Mouse (Mus musculus) monocyte, adult 59 days (primary cell): ENCODE data around the gene Vmn1r122. TPM values are rescaled to one million over a fixed set of nuclear protein-coding genes. Genes with fewer than 3 reads are reported as not detected.

Experiments
- total RNA-seq, 2 experiments: library from RNA; stranded (reverse); gene quantifications; one replicate each; pipeline ENCODE4 v1.2.4; 2023

The Vmn1r122 gene
- not detected for total RNA-seq

DNA sequence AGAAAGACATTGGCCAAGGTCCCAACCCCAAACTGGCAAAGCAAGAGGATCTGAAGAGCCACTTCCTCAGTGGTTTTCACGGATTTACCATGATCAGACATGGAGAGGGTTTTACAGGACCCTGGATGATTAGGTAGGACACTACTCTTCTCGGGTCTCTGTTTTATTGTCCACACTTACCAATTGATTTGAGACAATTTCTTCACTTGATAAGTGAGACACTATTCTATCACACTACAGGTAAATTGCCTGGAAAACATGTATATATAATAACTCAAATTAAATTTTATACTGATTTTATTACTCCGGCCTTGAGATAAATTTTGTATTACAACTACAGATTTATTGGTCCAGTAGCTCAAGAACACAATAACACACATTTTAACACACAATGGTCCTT is at the start of gene Vmn1r122:
Vmn1r122 (minus strand) TSS at position 101 of the 400 bp plus-strand sequence.

DNA sequence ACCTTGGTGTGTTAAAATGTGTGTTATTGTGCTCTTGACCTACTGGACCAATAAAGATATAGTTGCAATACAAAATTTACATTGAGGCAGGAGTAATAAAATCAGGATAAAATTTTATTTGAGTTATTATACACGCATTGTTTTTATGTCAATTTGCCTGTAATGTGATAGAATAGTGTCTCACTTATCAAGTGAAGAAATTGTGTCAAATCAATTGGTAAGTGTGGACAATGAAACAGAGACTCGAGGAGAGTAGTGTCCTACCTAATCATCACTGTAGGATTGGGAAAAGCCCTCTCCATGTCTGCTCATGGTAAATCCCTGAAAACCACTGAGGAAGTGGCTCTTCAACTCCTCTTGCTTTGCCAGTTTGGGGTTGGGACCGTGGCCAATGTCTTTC is 28.0 kb upstream of the Vmn1r122 start, which contains the start of gene Vmn1r123:
Vmn1r123 (plus strand) TSS at position 301 of the 400 bp plus-strand sequence.

DNA sequence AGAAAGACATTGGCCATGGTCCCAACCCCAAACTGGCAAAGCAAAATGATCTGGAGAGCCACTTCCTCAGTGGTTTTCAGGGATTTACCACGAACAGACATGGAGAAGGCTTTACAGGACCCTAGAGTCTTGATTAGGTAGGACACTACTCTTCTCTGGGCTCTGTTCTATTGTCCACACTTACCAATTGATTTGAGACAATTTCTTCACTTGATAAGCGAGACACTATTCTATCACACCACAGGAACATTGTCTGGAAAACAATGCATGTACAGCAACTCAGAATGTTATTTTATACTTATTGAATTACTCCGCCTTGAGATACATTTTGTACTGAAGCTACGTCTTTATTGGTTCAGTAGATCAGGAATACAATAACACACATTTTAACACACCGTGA is 35.5 kb downstream of the Vmn1r122 start, which contains the start of gene Vmn1r121:
Vmn1r121 (minus strand) TSS at position 101 of the 400 bp plus-strand sequence.

Other genes with a start within 250 kb of the Vmn1r122 start
- not detected for gene Vmn1r118, start 221.8 kb downstream of the Vmn1r122 start, total RNA-seq
- gene Vmn1r119, start 121.7 kb downstream of the Vmn1r122 start, total RNA-seq: not detected
- gene Vmn1r120, start 80.3 kb downstream of the Vmn1r122 start, total RNA-seq: not detected
- gene Vmn1r121, start 35.6 kb downstream of the Vmn1r122 start, total RNA-seq: not detected
- gene Vmn1r123, start 28.1 kb upstream of the Vmn1r122 start, total RNA-seq: not detected
- gene Gm5157, start 56.3 kb upstream of the Vmn1r122 start, total RNA-seq: not detected
- not detected for gene Vmn1r124, start 126.5 kb upstream of the Vmn1r122 start, total RNA-seq
- not detected for gene Vmn1r125, start 138.1 kb upstream of the Vmn1r122 start, total RNA-seq
- gene Vmn1r126, start 167.3 kb upstream of the Vmn1r122 start, total RNA-seq: not detected
- gene Vmn1r127, start 185.7 kb upstream of the Vmn1r122 start, total RNA-seq: not detected
- not detected for gene Vmn1r128, start 215.2 kb upstream of the Vmn1r122 start, total RNA-seq
- gene Vmn1r129, start 227.2 kb upstream of the Vmn1r122 start, total RNA-seq: not detected